Mouse (Mus musculus) granulocyte monocyte progenitor cell, adult 5-6 weeks (primary cell): ENCODE results near the gene Frzb. TPM values are rescaled to one million over a fixed set of nuclear protein-coding genes. Genes with fewer than 3 reads are reported as not detected.

Experiments used
- total RNA-seq, 2 experiments: library from RNA; stranded (forward) in 1 of 2; stranded (reverse) in 1 of 2; fragments of 200-712, 200-1000 nt in 1 of 2; fragments of >200 nt in 1 of 2; fragmentation: Nextera tagmentation in 1 of 2; gene quantifications; 2 replicates each; pipeline ENCODE4 v1.2.3; 2014 to 2017

Frzb gene
- total RNA-seq, 2 experiments from 2014 or later: not detected

Other genes with a start within 250 kb of the Frzb start
- gene Prdx6b, start 155.2 kb downstream of the Frzb start, total RNA-seq (2014; fragmentation: Nextera tagmentation): not detected in 2 replicates
- not detected in 2 replicates for gene Prdx6b, start 155.2 kb downstream of the Frzb start, total RNA-seq (2017)
- gene Dnajc10, start 132.2 kb downstream of the Frzb start, total RNA-seq (2014; fragmentation: Nextera tagmentation): 74.0 and 80.3 TPM in 2 replicates
- gene Dnajc10, start 132.2 kb downstream of the Frzb start, total RNA-seq (2017): 129 and 136 TPM in 2 replicates
- 0.11 TPM in 1 of 2 replicates, not detected in the other for gene Nckap1, start 133.8 kb upstream of the Frzb start, total RNA-seq (2014; fragmentation: Nextera tagmentation)
- 1.3 and 1.7 TPM in 2 replicates for gene Nckap1, start 133.8 kb upstream of the Frzb start, total RNA-seq (2017)
- gene Dusp19, start 169.4 kb upstream of the Frzb start, total RNA-seq (2014; fragmentation: Nextera tagmentation): 10.3 and 11.5 TPM in 2 replicates
- 6.2 and 13.1 TPM in 2 replicates for gene Dusp19, start 169.4 kb upstream of the Frzb start, total RNA-seq (2017)
- gene Nup35, start 169.6 kb upstream of the Frzb start, total RNA-seq (2014; fragmentation: Nextera tagmentation): 22.2 and 37.5 TPM in 2 replicates
- 35.3 and 49.2 TPM in 2 replicates for gene Nup35, start 169.6 kb upstream of the Frzb start, total RNA-seq (2017)